Mouse (Mus musculus): Measurements from ENCODE around the gene Sap30bp.

The Sap30bp gene

GRCm38 (mm10) chr11:115933108-115933746 is at the start of gene Sap30bp, which contains the start of gene Recql5:
TSS of gene Sap30bp (plus strand) at chr11:115933282.
TSS of gene Recql5 (minus strand) at chr11:115933477.
- in situ Hi-C loops (cut with MboI, MseI), result no loop called here

- in situ Hi-C loops (cut with MboI, MseI), result no loop called here
These were observed 48.7 kb upstream of the Sap30bp start for GRCm38 (mm10) chr11:115884361-115884760.

- in situ Hi-C loops (cut with MboI, MseI), result no loop called here
These were observed 47.8 kb upstream of the Sap30bp start for GRCm38 (mm10) chr11:115885281-115885680.

- in situ Hi-C loops (cut with MboI, MseI), result no loop called here
These were observed 46.6 kb upstream of the Sap30bp start for GRCm38 (mm10) chr11:115886446-115886845.

- in situ Hi-C loops (cut with MboI, MseI), result no loop called here
These were observed 45.1 kb upstream of the Sap30bp start for GRCm38 (mm10) chr11:115888020-115888419.

GRCm38 (mm10) chr11:115889159-115889558 is 43.9 kb upstream of the Sap30bp start:
- in situ Hi-C loops (cut with MboI, MseI), result no loop called here

GRCm38 (mm10) chr11:115892213-115892612 is 40.9 kb upstream of the Sap30bp start:
- in situ Hi-C loops (cut with MboI, MseI), result no loop called here

- in situ Hi-C loops (cut with MboI, MseI), result no loop called here
These were observed 40.0 kb upstream of the Sap30bp start for GRCm38 (mm10) chr11:115893071-115893470.

GRCm38 (mm10) chr11:115894755-115895520 is 38.1 kb upstream of the Sap30bp start:
- in situ Hi-C loops (cut with MboI, MseI), result no loop called here

GRCm38 (mm10) chr11:115898446-115898845 is 34.6 kb upstream of the Sap30bp start:
- in situ Hi-C loops (cut with MboI, MseI), result no loop called here

- in situ Hi-C loops (cut with MboI, MseI), result no loop called here
These were observed 34.2 kb upstream of the Sap30bp start for GRCm38 (mm10) chr11:115898886-115899285.

- in situ Hi-C loops (cut with MboI, MseI), result no loop called here
These were observed 33.4 kb upstream of the Sap30bp start, which contains the start of gene Smim5 for GRCm38 (mm10) chr11:115899486-115900266. TSS of gene Smim5 (plus strand) at chr11:115899966.

- in situ Hi-C loops (cut with MboI, MseI), result no loop called here
These were observed 32.3 kb upstream of the Sap30bp start for GRCm38 (mm10) chr11:115900561-115901337.

- in situ Hi-C loops (cut with MboI, MseI), result no loop called here
These were observed 31.5 kb upstream of the Sap30bp start for GRCm38 (mm10) chr11:115901338-115902161.

GRCm38 (mm10) chr11:115902177-115902576 is 30.9 kb upstream of the Sap30bp start:
- in situ Hi-C loops (cut with MboI, MseI), result no loop called here

GRCm38 (mm10) chr11:115902831-115903230 is 30.3 kb upstream of the Sap30bp start:
- in situ Hi-C loops (cut with MboI, MseI), result no loop called here

GRCm38 (mm10) chr11:115903384-115904230 is 29.5 kb upstream of the Sap30bp start:
- in situ Hi-C loops (cut with MboI, MseI), result no loop called here

- in situ Hi-C loops (cut with MboI, MseI), result no loop called here
These were observed 28.7 kb upstream of the Sap30bp start for GRCm38 (mm10) chr11:115904231-115904955.

All from regulatory T cell (primary cell).